Mouse (Mus musculus) erythroblast, embryonic 14.5 days (primary cell): ENCODE measurements around the gene Ckm.

ENCODE experiments used
- GATA1 ChIP-seq: IDR thresholded peaks from 2 replicates; pipeline ENCODE4 v1.6.1; 2012; ENCODE audit warnings: low read length, inconsistent platforms, mixed read lengths
- TAL1 ChIP-seq: IDR thresholded peaks from 3 replicates; pipeline ENCODE4 v1.6.1; 2012; ENCODE audit warnings: low read length, inconsistent platforms, mixed read lengths

- TF ChIP-seq GATA1 (no peak), TAL1 (no peak)
These were observed 67.8 kb downstream of the Ckm start for GRCm38 (mm10) chr7:19472403-19472802.
